Mouse (Mus musculus): ENCODE results near the gene Trappc2.

Gene Trappc2

GRCm38 (mm10) chrX:166440036-166440615 lies at the start of gene Trappc2:
Gene Trappc2, plus strand, starts transcription at chrX:166440574.
- in situ Hi-C loops (cut with MboI, MseI) = no loop called here

- in situ Hi-C loops (cut with MboI, MseI) = no loop called here
These were observed 46.6 kb upstream of the Trappc2 start for GRCm38 (mm10) chrX:166393753-166394152.

- in situ Hi-C loops (cut with MboI, MseI) = no loop called here
These were observed 32.5 kb upstream of the Trappc2 start for GRCm38 (mm10) chrX:166407865-166408264.

GRCm38 (mm10) chrX:166416196-166416595 lies 24.2 kb upstream of the Trappc2 start:
- in situ Hi-C loops (cut with MboI, MseI) = loop anchor here (10.0 kb wide), 1 partner anchor 1101 kb away; no protein-coding TSS in a partner anchor

- in situ Hi-C loops (cut with MboI, MseI) = loop anchor here (10.0 kb wide), 1 partner anchor 1460 kb away; no protein-coding TSS in a partner anchor
These were observed 5.6 kb upstream of the Trappc2 start for GRCm38 (mm10) chrX:166434812-166435211.

- in situ Hi-C loops (cut with MboI, MseI) = no loop called here
These were observed 266 bp downstream of the Trappc2 start, which contains the start of gene Ofd1 for GRCm38 (mm10) chrX:166440616-166441063. Gene Ofd1, minus strand, starts transcription at chrX:166440704.

GRCm38 (mm10) chrX:166444552-166444951 lies 4.2 kb downstream of the Trappc2 start:
- in situ Hi-C loops (cut with MboI, MseI) = no loop called here

- in situ Hi-C loops (cut with MboI, MseI) = no loop called here
These were observed 13.2 kb downstream of the Trappc2 start for GRCm38 (mm10) chrX:166453532-166453931.

- in situ Hi-C loops (cut with MboI, MseI) = no loop called here
These were observed 14.0 kb downstream of the Trappc2 start for GRCm38 (mm10) chrX:166454331-166454730.

- in situ Hi-C loops (cut with MboI, MseI) = no loop called here
These were observed 15.2 kb downstream of the Trappc2 start for GRCm38 (mm10) chrX:166455525-166455924.

- in situ Hi-C loops (cut with MboI, MseI) = no loop called here
These were observed 27.9 kb downstream of the Trappc2 start for GRCm38 (mm10) chrX:166468321-166468720.

- in situ Hi-C loops (cut with MboI, MseI) = no loop called here
These were observed 32.2 kb downstream of the Trappc2 start for GRCm38 (mm10) chrX:166472612-166473011.

GRCm38 (mm10) chrX:166477393-166477792 lies 37.0 kb downstream of the Trappc2 start:
- in situ Hi-C loops (cut with MboI, MseI) = no loop called here

- in situ Hi-C loops (cut with MboI, MseI) = no loop called here
These were observed 38.4 kb downstream of the Trappc2 start for GRCm38 (mm10) chrX:166478631-166479364.

GRCm38 (mm10) chrX:166479365-166479983 lies 39.1 kb downstream of the Trappc2 start, which contains the start of gene Rab9:
Gene Rab9, minus strand, starts transcription at chrX:166479867.
- in situ Hi-C loops (cut with MboI, MseI) = no loop called here

GRCm38 (mm10) chrX:166495052-166495451 lies 54.7 kb downstream of the Trappc2 start:
- in situ Hi-C loops (cut with MboI, MseI) = no loop called here

- in situ Hi-C loops (cut with MboI, MseI) = no loop called here
These were observed 57.4 kb downstream of the Trappc2 start for GRCm38 (mm10) chrX:166497771-166498170.

- in situ Hi-C loops (cut with MboI, MseI) = no loop called here
These were observed 59.3 kb downstream of the Trappc2 start for GRCm38 (mm10) chrX:166499496-166500190.

Data from regulatory T cell (primary cell).